In the genomic region with DNA sequence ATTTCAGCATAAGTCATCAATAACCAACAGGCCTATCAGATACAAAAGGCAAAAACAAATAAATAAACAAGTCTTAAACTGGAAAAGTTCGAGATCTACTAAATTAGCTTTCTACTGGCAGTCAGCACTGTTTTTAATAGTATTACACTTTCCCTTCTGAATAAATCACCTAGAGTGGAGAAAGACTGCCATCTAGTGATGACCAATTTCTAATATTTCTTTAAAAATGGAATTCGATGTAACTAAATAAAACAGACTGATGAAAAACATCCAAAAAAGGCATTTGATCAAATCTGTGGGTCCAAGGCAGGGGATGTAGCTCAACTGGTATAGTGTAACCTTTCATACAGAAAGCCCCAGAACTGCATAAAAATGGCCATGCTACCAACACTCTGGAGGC, we compare ENCODE assay signal across 11 mouse cellular contexts. TPM values are rescaled to one million over a fixed set of nuclear protein-coding genes. Genes with fewer than 3 reads are reported as not detected.
DNase-seq lines count a peak whose midpoint lies in the region; ATAC-seq and TF ChIP-seq lines count a peak whose summit lies in the region.
"Had no signal": no experiment of that assay in that cellular context is flagged by ENCODE, and none has a peak within 500 bp of the region (broad histone marks: within the 10 kb centered on the region; RNA-seq: fewer than 3 reads in every experiment).

No protein-coding gene starts in this region.

- H3K27ac ChIP-seq in forebrain, embryonic 14.5 days (ENCODE audit: low read depth, low read length) = no peak overlapping the region
- no peak overlapping the region for H3K27ac ChIP-seq in forebrain, embryonic 10.5 days
- no peak overlapping the region for H3K27ac ChIP-seq in limb, embryonic 14.5 days (replicated peaks; ENCODE audit: low read depth, low read length)
- H3K27ac ChIP-seq in limb, embryonic 10.5 days = no peak overlapping the region
- H3K27ac ChIP-seq: forebrain, embryonic 15.5 days; heart, embryonic 10.5 days; liver, embryonic 15.5 days had no signal

- no peaks in the 10 kb centered on the region for H3K9me3 ChIP-seq in forebrain, embryonic 14.5 days (replicated peaks; ENCODE audit: control insufficient read depth, low read length)
- no peaks in the 10 kb centered on the region for H3K9me3 ChIP-seq in forebrain, embryonic 10.5 days
- no peaks in the 10 kb centered on the region for H3K9me3 ChIP-seq in limb, embryonic 14.5 days (ENCODE audit: control insufficient read depth, low read length)
- H3K9me3 ChIP-seq in limb, embryonic 10.5 days (replicated peaks) = no peaks in the 10 kb centered on the region
- H3K9me3 ChIP-seq: forebrain, embryonic 15.5 days; heart, embryonic 10.5 days; liver, embryonic 15.5 days had no signal

- 39% methylated on average over 2 of the region's 2 CpGs for WGBS in forebrain, embryonic 14.5 days
- 56% methylated on average over 2 of the region's 2 CpGs for WGBS in forebrain, embryonic 10.5 days
- WGBS in limb, embryonic 14.5 days = 18% methylated on average over 2 of the region's 2 CpGs
- WGBS in limb, embryonic 10.5 days = 43% methylated on average over 2 of the region's 2 CpGs

- no peak overlapping the region for H3K4me2 ChIP-seq in forebrain, embryonic 14.5 days (ENCODE audit: low read length)
- no peak overlapping the region for H3K4me2 ChIP-seq in limb, embryonic 14.5 days (replicated peaks; ENCODE audit: low read depth, low read length, severe bottlenecking)
- H3K4me2 ChIP-seq: forebrain, embryonic 15.5 days; liver, embryonic 15.5 days had no signal

- H3K27me3 ChIP-seq in forebrain, embryonic 14.5 days (replicated peaks; ENCODE audit: control insufficient read depth, insufficient read depth, low read length) = no peaks in the 10 kb centered on the region
- peaks cover 29% of the 10 kb centered on the region for H3K27me3 ChIP-seq in forebrain, embryonic 10.5 days (ENCODE audit: poor library complexity, severe bottlenecking)
- H3K27me3 ChIP-seq in limb, embryonic 14.5 days (ENCODE audit: control insufficient read depth, insufficient read depth, low read length) = no peaks in the 10 kb centered on the region
- H3K27me3 ChIP-seq in limb, embryonic 10.5 days (ENCODE audit: low read depth, poor library complexity, severe bottlenecking) = no peaks in the 10 kb centered on the region
- H3K27me3 ChIP-seq: forebrain, embryonic 15.5 days; liver, embryonic 15.5 days had no signal

- no peaks in the 10 kb centered on the region for H3K36me3 ChIP-seq in forebrain, embryonic 14.5 days (ENCODE audit: control insufficient read depth, insufficient read depth, low read length)
- H3K36me3 ChIP-seq in forebrain, embryonic 10.5 days (replicated peaks) = no peaks in the 10 kb centered on the region
- H3K36me3 ChIP-seq in limb, embryonic 14.5 days (ENCODE audit: control insufficient read depth, insufficient read depth, low read length) = no peaks in the 10 kb centered on the region
- no peaks in the 10 kb centered on the region for H3K36me3 ChIP-seq in limb, embryonic 10.5 days
- H3K36me3 ChIP-seq: forebrain, embryonic 15.5 days; heart, embryonic 10.5 days; liver, embryonic 15.5 days had no signal

- ATAC-seq in forebrain, embryonic 14.5 days = no peak
- ATAC-seq in limb, embryonic 14.5 days (ENCODE audit: low FRiP score, low read depth) = no peak
- ATAC-seq: forebrain, embryonic 15.5 days had no signal

- no peak overlapping the region for H3K4me3 ChIP-seq in forebrain, embryonic 14.5 days (ENCODE audit: low read depth, low read length)
- H3K4me3 ChIP-seq in forebrain, embryonic 10.5 days = no peak overlapping the region
- H3K4me3 ChIP-seq in limb, embryonic 14.5 days (replicated peaks; ENCODE audit: low read length) = no peak overlapping the region
- H3K4me3 ChIP-seq in limb, embryonic 10.5 days = no peak overlapping the region
- H3K4me3 ChIP-seq: forebrain, embryonic 15.5 days; heart, embryonic 10.5 days; liver, embryonic 15.5 days had no signal

- no peak overlapping the region for H3K9ac ChIP-seq in forebrain, embryonic 14.5 days (ENCODE audit: low read length)
- H3K9ac ChIP-seq in limb, embryonic 14.5 days (ENCODE audit: low read depth, low read length, severe bottlenecking) = no peak overlapping the region
- H3K9ac ChIP-seq: forebrain, embryonic 15.5 days; liver, embryonic 15.5 days had no signal

- no peaks in the 10 kb centered on the region for H3K4me1 ChIP-seq in forebrain, embryonic 14.5 days (ENCODE audit: control insufficient read depth, insufficient read depth, low read length)
- peaks cover 20% of the 10 kb centered on the region for H3K4me1 ChIP-seq in forebrain, embryonic 10.5 days
- no peaks in the 10 kb centered on the region for H3K4me1 ChIP-seq in limb, embryonic 14.5 days (ENCODE audit: control insufficient read depth, insufficient read depth, low read length)
- peaks cover 22% of the 10 kb centered on the region for H3K4me1 ChIP-seq in limb, embryonic 10.5 days
- H3K4me1 ChIP-seq: forebrain, embryonic 15.5 days; liver, embryonic 15.5 days had no signal

- peak; percentile 71 for DNase-seq in forebrain, embryonic 14.5 days (ENCODE audit: low spot score)
- no peak for DNase-seq in forebrain, embryonic 10.5 days (ENCODE audit: extremely low spot score, low spot score)
- peak; percentile 60 for DNase-seq in limb, embryonic 14.5 days (ENCODE audit: low spot score)
- DNase-seq in limb, embryonic 10.5 days (ENCODE audit: low spot score) = no peak
- DNase-seq in Muller cell, postnatal 12 days (ENCODE audit: inconsistent ontology term) = peak; percentile 27
- DNase-seq in naive thymus-derived CD4-positive, alpha-beta T cell, adult 2 months (ENCODE audit: low read depth) = peak; percentile 8
- no peak for DNase-seq in frontal cortex, postnatal 36 days (ENCODE audit: low spot score in 2 of 2)
- no peak for DNase-seq in spleen, postnatal 4 days (ENCODE audit: low spot score in 2 of 2)

- no peak for TF ChIP-seq POLR2A in limb, embryonic 14.5 days (IDR thresholded peaks at IDR 0.05; ENCODE audit: borderline replicate concordance, extremely low read depth, insufficient read depth, insufficient read length)

RNA-seq across cellular contexts. Expression of gene Exoc6b, which starts 52.3 kb away (rescaled TPM):
- 39.0 and 55.3 TPM in 2 replicates for polyA plus RNA-seq in forebrain, embryonic 14.5 days (2014; fragmentation: Nextera tagmentation; extraction: Ambion mirVana)
- polyA plus RNA-seq in forebrain, embryonic 10.5 days (2016; fragmentation: Nextera tagmentation; extraction: Ambion mirVana) = 21.7 and 23.1 TPM in 2 replicates
- 16.1 and 17.1 TPM in 2 replicates for polyA plus RNA-seq in limb, embryonic 14.5 days (2012; rRNA removed)
- polyA plus RNA-seq in limb, embryonic 14.5 days (2014; fragmentation: Nextera tagmentation; extraction: Ambion mirVana) = 40.7 and 41.0 TPM in 2 replicates
- polyA plus RNA-seq in limb, embryonic 10.5 days (2016; fragmentation: Nextera tagmentation; extraction: Ambion mirVana) = 18.4 and 24.6 TPM in 2 replicates

Comparison
In these comparisons a context has a peak if more than half of its experiments do, and no peak if none do; other contexts are left out.
1. DNase-seq: peak in forebrain, embryonic 14.5 days (single experiment), limb, embryonic 14.5 days (single experiment), Muller cell, postnatal 12 days (single experiment) and naive thymus-derived CD4-positive, alpha-beta T cell, adult 2 months (single experiment); none in forebrain, embryonic 10.5 days (single experiment), limb, embryonic 10.5 days (single experiment), frontal cortex, postnatal 36 days (0 of 2) and spleen, postnatal 4 days (0 of 2).